Mouse (Mus musculus) splenic B cell, adult 2 months (primary cell): ENCODE results near the gene Olfr1200.

Source experiments
- DNase-seq: peaks from one replicate; pipeline ENCODE4 v3.0.0-alpha.2; 2011; ENCODE audit warnings: low read depth, low spot score
- H3K27me3 ChIP-seq: 2 replicates; pipeline ENCODE4 v1.6.1; 2012; ENCODE audit warnings: mild to moderate bottlenecking, low read length, moderate library complexity, mixed read lengths; ENCODE audit not compliant: control insufficient read depth, poor library complexity, insufficient read depth, severe bottlenecking
- H3K36me3 ChIP-seq: 2 replicates; pipeline ENCODE4 v1.6.1; 2012; ENCODE audit warnings: mild to moderate bottlenecking, low read length, moderate library complexity, mixed read lengths; ENCODE audit not compliant: control insufficient read depth, poor library complexity, insufficient read depth, severe bottlenecking

The Olfr1200 gene

DNA sequence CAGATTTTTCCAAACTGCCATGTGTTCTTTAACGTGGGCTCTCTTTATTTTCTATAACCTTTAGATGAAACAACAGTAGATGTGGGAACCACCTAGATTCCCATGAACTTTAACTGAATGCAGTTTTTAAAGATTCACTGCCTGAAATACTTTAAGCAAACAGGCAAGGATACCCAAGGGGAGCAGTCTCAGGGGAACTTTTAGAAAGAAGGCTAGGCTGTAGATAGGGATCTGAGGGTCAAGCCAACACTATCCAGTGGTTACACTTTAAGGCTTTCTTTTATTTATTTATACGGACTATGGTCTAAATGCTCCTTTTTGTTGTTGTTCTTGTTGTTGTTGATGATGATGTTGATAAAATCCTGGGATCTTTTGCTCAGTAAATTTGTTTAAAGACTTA is at the start of gene Olfr1200:
Gene Olfr1200 (minus strand): TSS at position 101 of the 400 bp plus-strand sequence.
- no peak for DNase-seq
- Histone ChIP-seq H3K27me3 (no peaks in the 10 kb centered on the region), H3K36me3 (no peaks in the 10 kb centered on the region)

DNA sequence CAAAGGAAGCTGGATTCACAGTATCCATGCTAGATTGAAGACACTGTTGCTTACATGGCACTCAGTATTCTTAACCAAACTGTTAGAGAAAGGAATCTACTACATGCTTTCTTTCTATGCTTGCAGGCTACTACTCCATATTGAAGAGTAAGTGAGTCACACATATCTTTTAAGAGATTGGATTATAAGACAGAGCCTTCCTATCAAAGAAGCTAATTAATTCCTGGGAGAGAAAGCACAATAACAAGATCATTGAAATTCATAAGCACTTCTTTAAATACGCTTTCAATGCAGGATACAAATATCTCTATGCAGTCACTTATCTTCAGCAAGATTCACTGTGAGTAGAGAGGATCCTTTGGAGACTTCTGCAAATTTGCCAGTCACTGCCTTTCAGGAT is 43.9 kb upstream of the Olfr1200 start, which contains the start of gene Olfr1202:
Gene Olfr1202 (plus strand): TSS at position 301 of the 400 bp plus-strand sequence.
- no peaks in the 10 kb centered on the region for H3K27me3 ChIP-seq
- no peak for DNase-seq
- H3K36me3 ChIP-seq: no peaks in the 10 kb centered on the region

DNA sequence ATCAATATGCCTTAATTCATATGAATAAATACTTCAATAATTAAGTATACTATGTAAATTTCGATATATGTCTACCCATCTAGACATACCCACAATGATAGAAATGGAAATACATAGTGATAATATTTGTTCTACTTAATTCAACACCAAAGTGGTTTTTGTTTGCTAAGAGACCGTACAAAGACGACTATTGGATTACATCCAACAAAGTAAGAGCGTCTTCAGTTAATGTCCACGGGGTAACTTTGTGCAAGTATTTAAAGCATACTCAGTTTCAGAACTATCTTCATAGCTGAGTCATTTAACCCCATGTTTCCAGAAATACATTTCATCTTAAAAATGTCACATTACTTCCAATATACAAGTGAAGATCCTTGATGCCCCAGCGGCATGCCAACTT is 22.4 kb upstream of the Olfr1200 start, which contains the start of gene Olfr1201:
Gene Olfr1201 (plus strand): TSS at position 301 of the 400 bp plus-strand sequence.
- Histone ChIP-seq H3K27me3 (no peaks in the 10 kb centered on the region), H3K36me3 (no peaks in the 10 kb centered on the region)
- DNase-seq: no peak

DNA sequence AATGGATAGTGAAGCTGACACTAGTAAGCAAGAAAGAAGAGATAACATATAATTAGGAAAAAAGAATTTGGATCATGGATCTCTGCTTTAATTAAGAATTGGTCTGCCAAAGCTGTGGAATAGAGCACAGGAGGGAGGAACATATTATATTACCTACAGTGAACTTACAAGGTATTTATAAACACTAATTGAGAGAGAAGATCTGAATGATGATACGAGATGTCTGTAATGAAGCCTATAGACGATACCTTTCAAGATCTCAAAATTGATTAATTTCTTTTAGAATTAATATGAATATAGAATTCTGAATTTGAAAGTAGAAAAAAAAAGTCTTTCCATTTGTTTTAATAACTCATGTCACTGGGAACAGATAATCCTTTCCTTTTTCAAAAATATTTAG is 9.9 kb downstream of the Olfr1200 start, which contains the start of gene Olfr1199:
Gene Olfr1199 (minus strand): TSS at position 101 of the 400 bp plus-strand sequence.
- DNase-seq: no peak

DNA sequence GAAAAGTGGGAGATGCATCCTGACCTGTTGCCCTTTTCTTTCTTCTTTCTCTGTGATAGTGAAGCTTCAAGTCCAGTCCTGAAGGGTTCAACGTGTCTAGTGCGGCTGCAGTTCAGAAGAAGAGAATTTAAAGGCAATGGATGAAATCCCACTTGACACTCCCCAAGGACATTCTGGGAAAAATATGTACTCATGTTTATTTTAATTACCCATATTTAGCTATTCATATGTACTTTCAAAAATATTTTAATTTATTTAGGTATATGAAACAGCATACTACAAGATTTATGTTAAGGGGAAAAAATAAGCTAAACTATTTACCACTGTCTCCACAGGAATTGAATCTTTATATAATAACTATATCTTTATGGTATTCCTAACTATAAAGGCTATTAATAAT is 19.0 kb downstream of the Olfr1200 start, which contains the start of gene Olfr1198:
Gene Olfr1198 (minus strand): TSS at position 101 of the 400 bp plus-strand sequence.
- Histone ChIP-seq H3K27me3 (no peaks in the 10 kb centered on the region), H3K36me3 (no peaks in the 10 kb centered on the region)
- DNase-seq: no peak

More for the DNA sequence above, 9.9 kb downstream of the Olfr1200 start, which contains the start of gene Olfr1199:
- Histone ChIP-seq H3K36me3 (no peaks in the 10 kb centered on the region), H3K27me3 (no peaks in the 10 kb centered on the region)

DNA sequence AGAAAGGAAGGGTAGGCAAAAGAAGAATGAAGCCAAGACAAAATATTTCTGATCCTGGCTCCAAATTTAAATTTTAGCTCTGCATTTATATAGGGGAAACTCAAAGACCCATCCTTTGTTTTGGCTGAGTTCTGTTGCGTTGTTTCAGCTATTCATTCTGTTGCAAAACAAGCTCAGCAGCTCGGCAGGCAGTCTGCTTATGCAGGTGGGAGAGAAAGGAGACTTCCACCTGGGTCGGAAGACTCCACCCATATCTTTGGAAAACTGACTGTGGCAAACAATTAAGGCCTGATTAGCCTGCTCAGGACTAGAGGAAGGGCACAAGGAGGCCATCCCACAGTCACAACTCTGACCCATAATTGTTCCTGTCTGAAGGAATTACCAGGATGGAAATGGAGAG is 26.9 kb downstream of the Olfr1200 start:
- H3K27me3 ChIP-seq: no peaks in the 10 kb centered on the region

DNA sequence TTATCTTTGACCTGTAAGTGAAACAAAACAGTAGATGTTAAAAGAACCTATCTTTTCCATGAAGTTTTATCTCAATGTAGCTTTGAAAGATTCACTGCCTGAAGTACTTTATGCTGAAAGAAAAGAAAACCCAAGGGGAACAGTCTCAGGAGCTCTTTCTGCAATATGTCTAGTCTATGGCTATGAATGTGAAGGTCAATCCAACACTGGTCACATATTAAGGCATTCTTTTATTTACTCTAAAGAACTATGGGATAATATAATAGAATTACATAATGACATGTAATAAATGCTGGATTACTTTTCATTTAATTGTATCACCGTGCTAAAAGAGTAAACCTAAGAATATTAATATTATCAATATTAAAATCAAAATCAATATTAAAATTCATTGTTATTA is 38.0 kb downstream of the Olfr1200 start, which contains the start of gene Olfr1197:
Gene Olfr1197 (minus strand): TSS at position 101 of the 400 bp plus-strand sequence.
- H3K27me3 ChIP-seq: no peaks in the 10 kb centered on the region
- no peaks in the 10 kb centered on the region for H3K36me3 ChIP-seq
- DNase-seq: no peak

More for the DNA sequence above, 26.9 kb downstream of the Olfr1200 start:
- H3K36me3 ChIP-seq: no peaks in the 10 kb centered on the region
- no peak for DNase-seq
